Mouse (Mus musculus) forebrain, embryonic 13.5 days (tissue): Measurements from ENCODE around the gene Trp53i13. TPM values are rescaled to one million over a fixed set of nuclear protein-coding genes. Genes with fewer than 3 reads are reported as not detected.
A peak's percentile ranks its signal among the peaks of the same experiment; 100 is the strongest.

Source experiments
- ATAC-seq: fragments of 200-750 bp; cut with Nextera tagmentation; 2 replicates; pipeline ENCODE4 v1.8.0; 2017
- H3K27ac ChIP-seq: fragments of 300-500 bp; sonication (generic); 2 replicates; pipeline ENCODE4 v1.5.1; 2015; ENCODE audit warnings: inconsistent platforms, mild to moderate bottlenecking, moderate library complexity
- H3K27me3 ChIP-seq: fragments of 300-500 bp; sonication (generic); 2 replicates; pipeline ENCODE4 v1.6.1; 2015; ENCODE audit warnings: mild to moderate bottlenecking, inconsistent platforms
- H3K36me3 ChIP-seq: fragments of 300-500 bp; sonication (generic); 2 replicates; pipeline ENCODE4 v1.6.1; 2015; ENCODE audit warnings: mild to moderate bottlenecking, inconsistent platforms; ENCODE audit not compliant: poor library complexity, severe bottlenecking
- H3K4me1 ChIP-seq: fragments of 300-500 bp; sonication (generic); 2 replicates; pipeline ENCODE4 v1.6.1; 2015; ENCODE audit warnings: inconsistent platforms
- H3K4me2 ChIP-seq: fragments of 300-500 bp; sonication (generic); 2 replicates; pipeline ENCODE4 v1.6.1; 2015; ENCODE audit warnings: inconsistent platforms, mild to moderate bottlenecking, moderate library complexity
- H3K4me3 ChIP-seq: fragments of 300-500 bp; sonication (generic); 2 replicates; pipeline ENCODE4 v1.5.1; 2015; ENCODE audit warnings: mild to moderate bottlenecking, inconsistent platforms
- H3K9ac ChIP-seq: fragments of 300-500 bp; sonication (generic); 2 replicates; pipeline ENCODE4 v1.6.1; 2015; ENCODE audit warnings: mild to moderate bottlenecking, inconsistent platforms
- H3K9me3 ChIP-seq: fragments of 300-500 bp; sonication (generic); replicated peaks from 2 replicates; pipeline ENCODE4 v1.6.1; 2016; ENCODE audit warnings: inconsistent platforms
- WGBS: fragments of 180-500 bp; shearing (Covaris S2); methylation state at CpG from one replicate; pipeline ENCODE4 v1.1.7; 2015; 5-methylcytosine and 5-hydroxymethylcytosine counted together
- polyA plus RNA-seq: library from polyadenylated mRNA; unstranded; fragments of >200 nt; fragmentation: Nextera tagmentation; extraction: Ambion mirVana; gene quantifications from 2 replicates; pipeline ENCODE4 v1.2.1, GENCODE M21; 2015

Trp53i13 gene
- polyA plus RNA-seq, 1 experiment from 2014 or later: 19.7 TPM

- Histone ChIP-seq H3K4me2 (no peak overlapping the region), H3K27me3 (no peaks in the 10 kb centered on the region), H3K4me3 (no peak overlapping the region), H3K9me3 (no peaks in the 10 kb centered on the region), H3K27ac (no peak overlapping the region), H3K4me1 (peaks cover 16% of the 10 kb centered on the region), H3K9ac (no peak overlapping the region), H3K36me3 (peaks cover 75% of the 10 kb centered on the region)
- ATAC-seq: no peak
- WGBS: 91% methylated on average over 22 of the region's 22 CpGs
Observed at GRCm38 (mm10) chr11:77505291-77505980, 10.3 kb downstream of the Trp53i13 start.

- H3K4me1 ChIP-seq: peaks cover 19% of the 10 kb centered on the region
- H3K9me3 ChIP-seq: no peaks in the 10 kb centered on the region
- H3K4me2 ChIP-seq: no peak overlapping the region
- H3K27me3 ChIP-seq: no peaks in the 10 kb centered on the region
- no peak overlapping the region for H3K9ac ChIP-seq
- H3K4me3 ChIP-seq: no peak overlapping the region
- peaks cover 86% of the 10 kb centered on the region for H3K36me3 ChIP-seq
- H3K27ac ChIP-seq: no peak overlapping the region
- ATAC-seq: no peak
- 97% methylated on average over 19 of the region's 19 CpGs for WGBS
Observed at GRCm38 (mm10) chr11:77504377-77504776, 11.4 kb downstream of the Trp53i13 start.

- no peak overlapping the region for H3K4me2 ChIP-seq
- no peak for ATAC-seq
- H3K9ac ChIP-seq: no peak overlapping the region
- H3K4me1 ChIP-seq: peaks cover 18% of the 10 kb centered on the region
- no peaks in the 10 kb centered on the region for H3K27me3 ChIP-seq
- peaks cover 90% of the 10 kb centered on the region for H3K36me3 ChIP-seq
- no peak overlapping the region for H3K27ac ChIP-seq
- H3K9me3 ChIP-seq: no peaks in the 10 kb centered on the region
- H3K4me3 ChIP-seq: no peak overlapping the region
- WGBS: 69% methylated on average over 3 of the region's 3 CpGs
Observed at GRCm38 (mm10) chr11:77503511-77503910, 12.3 kb downstream of the Trp53i13 start.

GRCm38 (mm10) chr11:77502481-77502880 lies 13.3 kb downstream of the Trp53i13 start:
- Histone ChIP-seq H3K27ac (no peak overlapping the region), H3K4me1 (peaks cover 24% of the 10 kb centered on the region), H3K4me2 (no peak overlapping the region), H3K4me3 (no peak overlapping the region), H3K9me3 (no peaks in the 10 kb centered on the region), H3K27me3 (no peaks in the 10 kb centered on the region), H3K36me3 (peaks cover 86% of the 10 kb centered on the region), H3K9ac (no peak overlapping the region)
- 89% methylated on average over 6 of the region's 6 CpGs for WGBS
- no peak for ATAC-seq

GRCm38 (mm10) chr11:77501971-77502370 lies 13.8 kb downstream of the Trp53i13 start:
- no peak for ATAC-seq
- no peak overlapping the region for H3K4me3 ChIP-seq
- H3K27me3 ChIP-seq: no peaks in the 10 kb centered on the region
- H3K4me2 ChIP-seq: no peak overlapping the region
- H3K36me3 ChIP-seq: peaks cover 81% of the 10 kb centered on the region
- 95% methylated on average over 4 of the region's 4 CpGs for WGBS
- peaks cover 29% of the 10 kb centered on the region for H3K4me1 ChIP-seq
- no peak overlapping the region for H3K27ac ChIP-seq
- no peak overlapping the region for H3K9ac ChIP-seq
- no peaks in the 10 kb centered on the region for H3K9me3 ChIP-seq

GRCm38 (mm10) chr11:77501392-77501791 lies 14.4 kb downstream of the Trp53i13 start:
- Histone ChIP-seq H3K9ac (no peak overlapping the region), H3K36me3 (peaks cover 75% of the 10 kb centered on the region), H3K4me1 (peaks cover 31% of the 10 kb centered on the region), H3K4me3 (no peak overlapping the region), H3K4me2 (no peak overlapping the region), H3K9me3 (no peaks in the 10 kb centered on the region), H3K27me3 (no peaks in the 10 kb centered on the region), H3K27ac (0 out of 2 replicates have a peak overlapping the region, but pooled peaks have one; percentile 14)
- peak; percentile 41; the same call in 1 of the 2 replicates for ATAC-seq
- WGBS: 25% methylated on average over 5 of the region's 5 CpGs

GRCm38 (mm10) chr11:77500361-77501325 lies 15.1 kb downstream of the Trp53i13 start:
- no peaks in the 10 kb centered on the region for H3K9me3 ChIP-seq
- H3K27ac ChIP-seq: 0 out of 2 replicates have a peak overlapping the region, but pooled peaks have one; percentile 14

GRCm38 (mm10) chr11:77499354-77499753 lies 16.4 kb downstream of the Trp53i13 start:
- ATAC-seq: no peak
- H3K27ac ChIP-seq: no peak overlapping the region
- H3K9ac ChIP-seq: no peak overlapping the region
- WGBS: 82% methylated on average over 7 of the region's 7 CpGs
- H3K4me2 ChIP-seq: no peak overlapping the region
- peaks cover 54% of the 10 kb centered on the region for H3K36me3 ChIP-seq
- H3K27me3 ChIP-seq: no peaks in the 10 kb centered on the region
- H3K4me1 ChIP-seq: peaks cover 49% of the 10 kb centered on the region
- no peak overlapping the region for H3K4me3 ChIP-seq
- H3K9me3 ChIP-seq: no peaks in the 10 kb centered on the region

More at GRCm38 (mm10) chr11:77500361-77501325, 15.1 kb downstream of the Trp53i13 start:
- no peak for ATAC-seq
- peaks cover 67% of the 10 kb centered on the region for H3K36me3 ChIP-seq
- no peaks in the 10 kb centered on the region for H3K27me3 ChIP-seq
- no peak overlapping the region for H3K4me3 ChIP-seq
- no peak overlapping the region for H3K4me2 ChIP-seq
- no peak overlapping the region for H3K9ac ChIP-seq
- H3K4me1 ChIP-seq: peaks cover 36% of the 10 kb centered on the region
- 79% methylated on average over 17 of the region's 17 CpGs for WGBS

- Histone ChIP-seq H3K27ac (peak overlapping the region; percentile 44), H3K4me2 (no peak overlapping the region), H3K4me1 (peaks cover 55% of the 10 kb centered on the region), H3K36me3 (peaks cover 46% of the 10 kb centered on the region), H3K9me3 (no peaks in the 10 kb centered on the region), H3K9ac (peak overlapping the region; percentile 7; the same call in 1 of the 2 replicates), H3K4me3 (no peak overlapping the region), H3K27me3 (no peaks in the 10 kb centered on the region)
- ATAC-seq: no peak
- WGBS: 78% methylated on average over 12 of the region's 12 CpGs
Observed at GRCm38 (mm10) chr11:77498261-77499139, 17.3 kb downstream of the Trp53i13 start.

- H3K27me3 ChIP-seq: no peaks in the 10 kb centered on the region
- peaks cover 39% of the 10 kb centered on the region for H3K36me3 ChIP-seq
- no peak for ATAC-seq
- H3K4me1 ChIP-seq: peaks cover 56% of the 10 kb centered on the region
- H3K4me3 ChIP-seq: no peak overlapping the region
- peak overlapping the region; percentile 7; the same call in 1 of the 2 replicates for H3K9ac ChIP-seq
- WGBS: 29% methylated on average over 4 of the region's 4 CpGs
- H3K9me3 ChIP-seq: no peaks in the 10 kb centered on the region
- H3K4me2 ChIP-seq: no peak overlapping the region
- peak overlapping the region; percentile 44 for H3K27ac ChIP-seq
Observed at GRCm38 (mm10) chr11:77497851-77498250, 17.9 kb downstream of the Trp53i13 start.

GRCm38 (mm10) chr11:77497341-77497756 lies 18.4 kb downstream of the Trp53i13 start:
- Histone ChIP-seq H3K4me1 (peaks cover 61% of the 10 kb centered on the region), H3K9me3 (no peaks in the 10 kb centered on the region), H3K27me3 (no peaks in the 10 kb centered on the region), H3K27ac (no peak overlapping the region), H3K9ac (no peak overlapping the region), H3K4me2 (no peak overlapping the region), H3K4me3 (no peak overlapping the region), H3K36me3 (peaks cover 34% of the 10 kb centered on the region)
- no peak for ATAC-seq
- 23% methylated on average over 6 of the region's 6 CpGs for WGBS
